Mouse (Mus musculus) thymus, adult 18-20 months (tissue): ENCODE data around the gene Mesp2.
"Not testable (repeated sequence)": the region's sequence is repeated elsewhere in the genome, so short reads cannot be mapped to it uniquely, and the experiment has no call there.

Experiments used
- DNase-seq, 2 experiments: peaks; one replicate each; pipeline ENCODE4 v3.0.0; 2022; ENCODE audit warnings: mixed read lengths in 2 of 2

Gene Mesp2

DNA sequence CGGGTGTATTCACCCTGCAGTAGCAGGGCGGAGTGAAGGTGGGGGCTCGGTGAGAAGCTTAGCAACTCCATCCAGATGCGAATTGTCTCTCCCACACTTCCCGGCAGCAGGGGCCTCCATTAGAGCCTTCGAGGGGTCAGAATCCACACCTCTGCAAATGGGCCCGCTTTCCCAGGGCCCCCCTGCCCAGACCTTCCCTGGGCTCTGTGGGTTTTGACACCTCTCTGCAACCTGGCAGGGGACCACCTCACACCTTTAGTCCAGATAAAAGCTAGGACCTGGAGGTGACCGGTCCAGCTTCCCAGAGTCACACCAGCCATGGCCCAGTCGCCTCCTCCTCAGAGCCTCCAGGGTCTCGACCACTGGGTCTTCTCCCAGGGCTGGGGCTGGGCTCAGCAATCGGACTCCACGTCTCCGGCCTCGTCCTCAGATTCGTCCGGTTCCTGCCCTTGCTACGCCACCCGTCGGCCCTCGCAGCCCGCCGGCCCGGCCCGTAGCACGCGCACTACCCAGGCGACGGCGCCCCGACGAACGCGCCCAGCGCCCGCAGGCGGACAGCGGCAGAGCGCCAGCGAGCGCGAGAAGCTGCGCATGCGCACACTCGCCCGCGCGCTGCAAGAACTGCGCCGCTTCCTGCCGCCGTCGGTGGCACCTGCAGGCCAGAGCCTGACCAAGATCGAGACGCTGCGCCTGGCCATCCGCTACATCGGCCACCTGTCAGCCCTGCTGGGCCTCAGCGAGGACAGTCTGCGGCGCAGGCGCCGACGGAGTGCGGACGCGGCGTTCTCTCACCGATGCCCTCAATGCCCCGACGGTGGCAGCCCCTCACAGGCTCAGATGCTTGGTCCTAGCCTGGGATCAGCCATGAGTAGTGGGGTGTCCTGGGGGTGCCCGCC is at the start of gene Mesp2:
Gene Mesp2 (plus strand): TSS at position 117 of the 896 bp plus-strand sequence.
- peak; percentile 51 to 59 for DNase-seq

- no peak for DNase-seq
Measured at GRCm38 (mm10) chr7:79761124-79761876, 49.2 kb upstream of the Mesp2 start.

DNA sequence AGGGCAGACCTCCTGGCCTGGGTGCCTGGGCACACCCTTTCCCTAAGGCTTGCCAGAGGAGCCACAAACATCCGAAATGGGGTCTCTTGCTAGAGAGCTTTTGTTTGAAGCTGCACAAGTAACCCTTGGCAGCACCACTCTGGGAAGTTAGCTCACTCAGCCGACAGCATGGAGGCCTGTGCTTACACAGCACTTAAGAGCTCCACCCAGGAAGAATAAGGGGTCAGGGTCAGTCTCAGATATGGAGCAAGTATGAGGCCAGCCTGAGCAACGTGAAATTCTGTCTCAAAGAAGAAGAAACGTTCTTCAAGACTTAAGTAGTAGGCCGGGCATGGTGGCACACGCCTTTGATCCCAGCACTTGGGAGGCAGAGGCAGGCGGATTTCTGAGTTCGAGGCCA is 48.4 kb upstream of the Mesp2 start:
- no peak for DNase-seq

GRCm38 (mm10) chr7:79765991-79766390 is 44.5 kb upstream of the Mesp2 start:
- no peak for DNase-seq

DNA sequence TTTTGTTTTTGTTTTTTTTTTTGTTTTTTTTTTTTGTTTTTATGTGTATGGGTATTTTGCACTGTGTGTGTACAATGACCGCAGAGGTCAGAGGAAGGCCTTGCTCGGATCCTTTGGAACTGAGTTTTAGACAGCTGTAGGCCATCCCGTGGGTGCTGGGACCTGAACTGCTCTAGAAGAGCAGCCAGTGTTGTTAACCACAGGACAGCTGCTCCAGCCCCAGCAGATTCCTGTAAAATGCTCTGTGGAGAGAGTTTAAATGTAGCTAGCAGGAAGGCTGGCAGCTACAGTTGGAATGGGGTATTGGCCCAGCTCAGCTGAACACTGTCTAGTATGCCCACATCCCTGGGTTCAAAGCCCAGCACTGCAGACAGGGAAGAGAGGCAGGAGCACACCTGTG is 40.9 kb upstream of the Mesp2 start:
- DNase-seq, result no peak

DNA sequence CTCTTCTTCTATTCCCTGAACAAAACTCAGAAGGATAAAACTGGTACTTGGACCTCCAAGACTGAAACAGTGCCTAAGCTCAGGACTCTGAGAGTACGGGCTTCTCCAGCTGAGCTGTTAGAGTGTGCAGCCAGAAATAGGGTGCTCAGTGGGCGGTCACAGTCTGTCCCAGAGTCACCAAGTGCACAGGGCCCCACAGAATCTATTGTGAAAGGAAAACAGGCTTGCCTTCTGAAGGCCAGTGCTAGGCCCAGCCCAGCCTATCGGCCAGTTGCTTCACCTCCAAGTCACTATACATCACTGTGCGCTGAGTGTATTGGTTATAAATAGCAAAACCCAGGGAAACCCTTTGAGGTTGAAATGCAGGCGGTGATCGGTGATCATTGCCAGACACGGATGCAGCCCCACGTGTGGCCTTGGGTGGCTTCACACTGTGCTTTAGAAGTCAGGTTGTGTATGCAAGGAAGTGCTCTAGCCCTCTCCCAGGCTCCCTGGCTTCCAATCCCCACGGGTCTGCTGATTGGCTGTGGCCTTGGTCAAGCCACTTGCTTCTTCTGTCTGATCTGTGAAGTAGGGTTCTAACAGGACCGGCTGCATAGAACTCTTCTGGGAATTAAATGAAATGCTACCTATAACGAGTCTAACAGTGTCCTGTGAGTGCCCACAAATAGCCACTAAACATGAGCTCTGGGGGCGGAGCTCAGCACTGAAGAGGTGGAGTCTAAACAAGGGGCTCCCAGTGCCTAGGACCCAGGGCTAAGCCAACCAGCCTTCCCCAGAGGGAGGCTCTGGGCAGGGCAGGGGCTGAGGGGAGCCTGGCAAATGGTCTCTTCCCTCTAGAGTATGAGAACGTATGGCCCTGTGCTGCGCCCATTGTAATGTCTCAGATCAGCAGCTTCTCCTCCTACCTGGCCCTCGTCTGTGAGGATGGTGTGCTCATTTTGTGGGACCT is 38.7 kb upstream of the Mesp2 start:
- DNase-seq, result no peak

- DNase-seq, result peak in 1 of 2 experiments; percentile 14
Measured at GRCm38 (mm10) chr7:79780647-79781626, 29.6 kb upstream of the Mesp2 start.

DNA sequence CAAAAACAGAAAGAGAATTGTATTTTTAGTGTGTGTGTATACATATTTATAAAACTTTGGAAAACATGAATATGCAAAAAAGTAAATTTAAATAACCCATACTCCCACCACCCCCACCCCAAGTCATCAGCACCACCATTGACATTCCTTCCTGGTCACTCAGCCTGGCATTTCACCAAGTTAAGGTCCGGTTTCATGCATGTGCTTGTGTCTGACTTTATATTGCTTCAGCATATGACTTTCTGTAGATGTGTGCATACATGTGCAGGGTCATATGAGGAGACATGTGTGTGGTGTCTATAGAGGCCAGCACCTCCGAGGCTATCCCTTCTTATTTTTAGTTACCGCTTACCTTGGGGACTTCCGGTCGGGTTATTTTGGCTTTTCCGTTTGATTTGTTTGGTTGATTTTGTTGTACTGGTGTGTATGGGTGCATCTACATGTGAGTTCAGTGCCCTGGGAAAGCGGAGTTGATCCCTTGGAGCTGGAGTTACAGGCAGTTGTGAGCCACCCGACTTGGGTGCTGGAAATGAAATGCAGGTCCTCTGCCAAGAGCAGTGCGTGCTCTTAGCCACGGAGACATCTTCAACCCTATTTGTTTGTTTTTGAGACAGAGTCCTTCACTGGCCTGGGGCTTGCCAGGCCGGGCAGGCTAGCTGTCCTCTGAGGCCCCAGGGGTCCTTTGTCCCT is 28.6 kb upstream of the Mesp2 start:
- DNase-seq, result no peak

- DNase-seq, result no peak
Measured at GRCm38 (mm10) chr7:79782516-79782855, 28.0 kb upstream of the Mesp2 start.

GRCm38 (mm10) chr7:79786295-79786694 is 24.2 kb upstream of the Mesp2 start:
- DNase-seq, result peak in 1 of 2 experiments; percentile 26

- not testable (repeated sequence) for DNase-seq
Measured at GRCm38 (mm10) chr7:79789812-79790211, 20.7 kb upstream of the Mesp2 start.

DNA sequence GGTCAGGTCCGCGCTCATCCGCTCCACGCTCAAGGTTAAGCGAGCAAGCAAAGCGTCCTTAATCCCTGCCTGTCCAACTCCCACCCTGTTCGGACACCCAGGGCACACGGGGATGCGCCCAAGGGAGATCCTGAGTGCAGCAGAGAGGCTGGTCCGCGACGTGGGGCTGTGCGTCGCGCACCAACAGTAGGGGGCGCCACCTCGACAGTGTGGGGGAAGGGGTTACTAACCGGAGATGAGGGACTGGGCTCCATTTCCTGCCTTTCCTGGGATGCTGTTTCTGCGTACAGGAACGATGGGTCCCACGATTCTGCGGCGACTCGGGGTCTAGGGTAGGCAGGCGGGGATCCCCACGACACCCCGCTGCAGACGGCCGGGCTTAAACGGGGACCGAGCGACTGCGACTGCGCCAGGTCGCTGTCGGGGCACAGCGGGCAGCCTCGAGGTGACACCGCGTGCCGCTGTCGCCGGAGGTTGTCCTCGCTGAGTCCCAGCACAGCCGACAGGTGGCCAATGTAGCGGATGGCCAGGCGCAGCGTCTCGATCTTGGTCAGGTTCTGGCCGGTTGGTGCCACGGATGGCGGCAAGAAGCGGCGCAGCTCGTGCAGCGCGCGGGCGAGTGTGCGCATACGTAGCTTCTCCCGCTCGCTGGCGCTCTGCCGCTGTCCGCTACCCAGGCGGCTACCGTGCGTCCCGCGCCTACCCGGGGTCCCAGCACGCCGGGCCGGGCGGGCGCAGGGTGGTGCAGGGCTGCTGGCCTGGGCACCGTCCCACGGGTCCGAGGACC is 17.7 kb upstream of the Mesp2 start:
- no peak for DNase-seq

DNA sequence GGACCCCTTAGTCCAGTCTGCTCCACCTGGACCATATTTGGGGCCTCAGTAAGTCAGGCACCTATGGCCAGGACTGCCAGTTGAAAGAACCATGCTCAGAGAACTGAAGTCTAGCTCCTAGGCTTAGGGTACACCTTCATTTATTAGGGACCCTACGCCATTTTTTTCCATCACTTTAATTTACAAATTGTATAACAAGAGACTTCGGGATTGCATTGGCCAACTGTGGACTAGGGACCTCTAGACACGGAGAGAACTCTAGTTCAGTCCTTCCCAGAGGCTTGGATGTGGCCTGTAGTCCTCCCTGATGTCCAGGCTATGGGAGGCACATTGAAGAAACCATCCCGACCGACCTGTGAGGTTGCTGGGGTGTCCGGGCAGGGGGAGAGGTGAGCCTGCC is 16.8 kb upstream of the Mesp2 start, which contains the start of gene Mesp1:
Gene Mesp1 (minus strand): TSS at position 101 of the 400 bp plus-strand sequence.
- DNase-seq, result no peak

DNA sequence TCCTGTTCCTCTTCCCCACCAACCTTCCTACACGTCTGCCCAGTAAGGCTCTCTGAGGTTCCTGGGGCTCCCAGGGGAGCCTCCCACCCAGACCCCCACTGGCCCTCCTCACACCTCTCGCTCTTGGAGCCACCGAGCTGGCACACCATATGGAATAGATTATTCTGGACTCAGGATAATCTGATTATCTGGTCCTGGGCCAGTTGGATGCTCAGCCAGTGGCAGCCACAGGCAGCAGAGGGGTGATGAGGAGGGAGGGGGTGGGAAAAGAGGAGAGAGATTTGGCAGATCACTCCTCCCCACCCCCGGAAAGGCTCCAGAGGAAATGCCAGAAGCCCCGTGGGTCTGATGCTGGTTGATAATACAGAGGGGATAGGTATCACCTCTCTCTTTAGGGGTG is 11.9 kb upstream of the Mesp2 start:
- DNase-seq, result no peak

DNA sequence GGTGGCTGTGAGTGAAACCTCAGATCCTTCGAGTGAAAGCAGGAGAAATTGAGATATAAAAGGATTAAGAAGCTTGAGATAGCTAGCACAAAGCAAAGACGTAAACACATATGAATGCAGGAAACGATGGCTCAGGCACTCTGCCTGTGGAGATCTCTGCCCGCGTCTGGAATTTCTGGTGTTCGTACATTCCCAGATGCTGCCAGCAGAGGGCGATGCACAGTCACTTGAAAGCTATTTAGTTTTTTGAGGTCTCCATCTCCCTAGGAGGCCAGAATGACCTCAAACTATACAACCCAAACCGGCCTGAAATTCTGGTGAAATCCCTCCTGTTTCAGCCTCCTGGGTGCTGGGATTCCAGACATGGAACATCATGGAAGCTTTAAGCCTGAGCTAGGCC is 11.5 kb upstream of the Mesp2 start:
- DNase-seq, result peak in 1 of 2 experiments; percentile 20

DNA sequence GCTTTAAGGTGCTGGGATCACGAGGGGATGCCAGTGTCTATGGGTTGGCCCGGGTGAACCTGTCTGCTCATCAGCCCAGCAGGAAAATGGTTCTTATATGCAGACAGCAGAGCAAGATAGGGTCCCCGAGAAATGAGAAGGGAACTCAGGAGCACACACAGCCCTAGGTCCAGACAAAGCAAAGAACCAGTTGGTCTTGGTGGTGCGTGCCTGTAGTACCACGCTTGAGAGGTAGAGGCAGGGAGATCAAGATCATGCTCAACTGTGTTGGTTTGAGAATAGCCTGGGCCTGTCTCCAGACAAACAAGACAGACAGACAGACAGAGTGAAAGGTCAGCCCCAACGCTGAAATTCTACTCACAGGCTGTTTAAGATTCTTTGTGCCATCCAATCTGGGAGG is 11.0 kb upstream of the Mesp2 start:
- no peak for DNase-seq

DNA sequence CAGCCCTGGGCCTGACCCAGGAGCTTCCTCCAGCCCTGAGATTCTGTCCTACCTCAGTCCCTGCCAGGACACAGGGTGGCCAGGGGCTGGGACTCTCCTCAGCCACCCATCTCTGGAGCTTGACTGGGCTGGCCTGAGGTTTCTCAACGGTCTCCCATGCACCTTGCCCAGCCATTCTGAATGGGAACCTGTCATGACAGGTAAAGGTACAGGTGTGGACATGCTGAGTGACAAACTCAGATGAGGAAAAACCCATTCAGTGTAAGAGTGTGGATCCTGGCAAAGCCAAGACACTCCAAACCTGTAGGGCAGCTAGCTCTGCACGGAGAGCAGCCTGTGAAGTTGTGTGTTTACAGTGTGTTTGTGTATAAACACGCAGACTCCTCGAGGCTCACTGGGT is 10.2 kb upstream of the Mesp2 start:
- no peak for DNase-seq

DNA sequence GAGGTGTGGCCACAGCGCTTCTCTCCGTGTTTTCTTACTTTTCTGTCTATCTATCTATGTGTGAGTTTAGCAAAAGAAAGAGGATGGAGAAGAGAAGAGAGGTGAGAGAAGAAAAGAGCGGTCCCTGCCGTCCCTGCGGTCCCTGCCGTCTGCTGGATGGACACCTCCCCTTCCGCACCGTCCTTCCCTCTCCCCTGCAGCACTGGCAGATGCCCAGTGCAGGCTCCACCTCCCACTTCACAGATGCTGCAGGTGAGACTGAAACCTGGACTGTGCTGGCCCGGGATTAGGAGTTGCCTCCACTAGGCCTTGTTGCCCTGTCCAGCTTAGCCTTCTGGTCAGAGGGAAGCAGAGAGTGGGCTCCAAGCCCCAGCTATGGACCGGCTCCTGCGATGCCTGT is 9.1 kb upstream of the Mesp2 start:
- DNase-seq, result no peak

GRCm38 (mm10) chr7:79802037-79802436 is 8.5 kb upstream of the Mesp2 start:
- no peak for DNase-seq

DNA sequence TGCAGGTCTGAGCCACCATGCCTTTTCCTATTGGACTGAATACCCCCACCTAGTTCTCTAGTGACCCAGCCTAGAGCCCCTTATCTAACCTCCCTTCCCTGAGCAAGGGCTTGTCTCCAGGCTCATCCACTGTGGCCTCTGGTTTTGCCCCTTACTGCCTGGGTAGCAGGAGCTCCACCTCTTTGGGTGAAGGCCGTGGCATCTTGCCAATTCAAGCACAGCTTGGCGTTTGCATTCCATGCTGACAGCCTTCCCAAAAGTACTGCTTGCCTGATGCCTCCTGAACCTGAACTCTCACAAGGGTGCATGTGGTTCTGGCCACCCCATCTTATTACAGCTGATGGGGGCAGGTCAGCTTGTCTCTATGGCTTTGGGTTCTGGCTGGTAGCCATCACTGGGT is 6.6 kb upstream of the Mesp2 start:
- no peak for DNase-seq
